Mouse (Mus musculus) CH12.LX (cell line): ENCODE measurements around the gene Reps1. TPM values are rescaled to one million over a fixed set of nuclear protein-coding genes. Genes with fewer than 3 reads are reported as not detected.

Experiments
- DNase-seq: peaks from one replicate; pipeline ENCODE4 v3.0.0-alpha.2; 2013; ENCODE audit errors: extremely low read depth
- H3K27ac ChIP-seq: 2 replicates; pipeline ENCODE4 v1.5.1; 2012; ENCODE audit warnings: low read depth, mild to moderate bottlenecking, control low read depth, moderate library complexity; ENCODE audit not compliant: insufficient read depth
- H3K27me3 ChIP-seq: replicated peaks from 2 replicates; pipeline ENCODE3; 2012; ENCODE audit warnings: inconsistent platforms
- H3K36me3 ChIP-seq, 2 experiments: replicated peaks in 1 of 2; 2 replicates each; pipeline versions ENCODE3 to v1.6.1; 2012; ENCODE audit warnings: inconsistent platforms in 1 of 2, low read length in 1 of 2, mild to moderate bottlenecking in 1 of 2, mixed read lengths in 1 of 2, moderate library complexity in 1 of 2; ENCODE audit not compliant: control insufficient read depth in 1 of 2, insufficient read depth in 1 of 2
- H3K4me1 ChIP-seq, 2 experiments: 2 replicates each; pipeline ENCODE4 v1.6.1; 2012; ENCODE audit warnings: inconsistent platforms in 1 of 2, moderate library complexity in 1 of 2; ENCODE audit not compliant: insufficient read depth in 2 of 2, control insufficient read depth in 1 of 2
- H3K4me2 ChIP-seq: 2 replicates; pipeline ENCODE4 v1.6.1; 2012; ENCODE audit warnings: low read depth, mild to moderate bottlenecking, control low read depth; ENCODE audit not compliant: poor library complexity, insufficient read depth, severe bottlenecking
- H3K4me3 ChIP-seq, 3 experiments: fragments of 150-350 bp in 1 of 3; sonication (generic) in 1 of 3; replicated peaks in 1 of 3; 2 replicates each; pipeline versions ENCODE3 to v1.5.1; 2011 to 2012; ENCODE audit warnings: low read depth in 2 of 3, low read length in 2 of 3, mild to moderate bottlenecking in 2 of 3, moderate library complexity in 2 of 3, control low read depth in 1 of 3, improper control_type of control experiment in 1 of 3, inconsistent platforms in 1 of 3, mixed read lengths in 1 of 3; ENCODE audit not compliant: poor library complexity in 1 of 3
- H3K79me2 ChIP-seq: replicated peaks from 2 replicates; pipeline ENCODE4 v1.6.1; 2012; ENCODE audit warnings: mild to moderate bottlenecking, moderate library complexity; ENCODE audit not compliant: control insufficient read depth, poor library complexity, insufficient read depth, severe bottlenecking; ENCODE audit errors: extremely low read depth
- H3K9ac ChIP-seq: 2 replicates; pipeline ENCODE4 v1.6.1; 2012; ENCODE audit warnings: low read depth, mild to moderate bottlenecking, control low read depth, moderate library complexity; ENCODE audit not compliant: insufficient read depth
- H3K9me3 ChIP-seq: replicated peaks from 2 replicates; pipeline ENCODE3; 2012; ENCODE audit warnings: low read length, inconsistent platforms, mixed read lengths
- BHLHE40 ChIP-seq: IDR thresholded peaks from 2 replicates; pipeline ENCODE4 v1.6.1; 2011; ENCODE audit warnings: mild to moderate bottlenecking, low read depth, low read length, improper control_type of control experiment
- CTCF ChIP-seq, 2 experiments: IDR thresholded peaks in 1 of 2; conservative IDR thresholded peaks in 1 of 2; 2 replicates each; pipeline ENCODE4 v1.5.1; 2011 to 2012; ENCODE audit warnings: low read depth in 2 of 2, low read length in 2 of 2, improper control_type of control experiment in 1 of 2, inconsistent platforms in 1 of 2, mild to moderate bottlenecking in 1 of 2, moderate library complexity in 1 of 2
- E2F4 ChIP-seq: IDR thresholded peaks from 2 replicates; pipeline ENCODE4 v1.6.1; 2011; ENCODE audit warnings: low read depth, low read length, improper control_type of control experiment; ENCODE audit not compliant: insufficient replicate concordance
- EP300 ChIP-seq: IDR thresholded peaks from 2 replicates; pipeline ENCODE4 v1.6.1; 2011; ENCODE audit warnings: low read length, improper control_type of control experiment
- HCFC1 ChIP-seq: IDR thresholded peaks from 2 replicates; pipeline ENCODE4 v1.6.1; 2012; ENCODE audit warnings: low read depth, mild to moderate bottlenecking, inconsistent platforms, low read length, improper control_type of control experiment
- IRF4 ChIP-seq: IDR thresholded peaks from 2 replicates; pipeline ENCODE4 v1.6.1; 2014; ENCODE audit warnings: low read depth, mild to moderate bottlenecking, inconsistent platforms, low read length, improper control_type of control experiment
- JUN ChIP-seq: IDR thresholded peaks from 2 replicates; pipeline ENCODE4 v1.6.1; 2011; ENCODE audit warnings: low read depth, mild to moderate bottlenecking, low read length, improper control_type of control experiment, moderate library complexity; ENCODE audit not compliant: insufficient read depth
- KAT2A ChIP-seq: IDR thresholded peaks from 2 replicates; pipeline ENCODE4 v1.6.1; 2012; ENCODE audit warnings: low read length, improper control_type of control experiment, inconsistent platforms; ENCODE audit not compliant: insufficient replicate concordance
- MAX ChIP-seq: IDR thresholded peaks from 2 replicates; pipeline ENCODE4 v1.6.1; 2011; ENCODE audit warnings: low read length, improper control_type of control experiment
- MAZ ChIP-seq: IDR thresholded peaks from 2 replicates; pipeline ENCODE4 v1.6.1; 2012; ENCODE audit warnings: low read depth, mild to moderate bottlenecking, inconsistent platforms, low read length, improper control_type of control experiment, moderate library complexity
- NELFE ChIP-seq: IDR thresholded peaks from 2 replicates; pipeline ENCODE4 v1.6.1; 2011; ENCODE audit warnings: low read depth, low read length, improper control_type of control experiment
- POLR2AphosphoS2 ChIP-seq: IDR thresholded peaks from 2 replicates; pipeline ENCODE4 v1.6.1; 2011; ENCODE audit warnings: low read depth, low read length, improper control_type of control experiment
- TCF12 ChIP-seq: IDR thresholded peaks from 2 replicates; pipeline ENCODE4 v1.6.1; 2014; ENCODE audit warnings: low read depth, mild to moderate bottlenecking, inconsistent platforms, low read length, improper control_type of control experiment
- UBTF ChIP-seq: IDR thresholded peaks from 2 replicates; pipeline ENCODE4 v1.6.1; 2012; ENCODE audit warnings: low read depth, mild to moderate bottlenecking, inconsistent platforms, low read length, improper control_type of control experiment, moderate library complexity
- ZNF384 ChIP-seq: IDR thresholded peaks from 2 replicates; pipeline ENCODE4 v1.6.1; 2012; ENCODE audit warnings: low read depth, low read length, improper control_type of control experiment, inconsistent platforms
- dilution Hi-C: fragments of 300-500 bp; cut with MboI; formaldehyde crosslinking; loops from 2 replicates; pipeline ENCODE4 v1.14.3; 2020; ENCODE audit warnings: low sequenced_read_pairs; ENCODE audit not compliant: extremely low pct_unique_long_range_greater_than_20kb, extremely low pct_ligation_motif_present
- in situ Hi-C: fragments of 300-500 bp; cut with MboI; formaldehyde crosslinking; loops from 3 replicates; pipeline ENCODE4 v1.14.3; 2019; ENCODE audit warnings: low sequenced_read_pairs, low pct_ligation_motif_present, low pct_unique_long_range_greater_than_20kb, mixed read lengths
- polyA plus RNA-seq: library from polyadenylated mRNA; unstranded; fragments of >175 nt; gene quantifications from 2 replicates; pipeline ENCODE4 v1.2.1, GENCODE M21; 2012; ENCODE audit warnings: low read depth; ENCODE audit not compliant: insufficient read length
- total RNA-seq, 2 experiments: library from RNA; depleted of rRNA; stranded (reverse); fragments of 300-350 nt in 1 of 2; fragments of >200 nt in 1 of 2; gene quantifications; 2 replicates each; pipeline ENCODE4 v1.2.3; 2012 to 2014

Reps1 gene
- total and polyA plus RNA-seq, 3 experiments, result 34.4 to 61.5 (median 37.9) TPM

DNA sequence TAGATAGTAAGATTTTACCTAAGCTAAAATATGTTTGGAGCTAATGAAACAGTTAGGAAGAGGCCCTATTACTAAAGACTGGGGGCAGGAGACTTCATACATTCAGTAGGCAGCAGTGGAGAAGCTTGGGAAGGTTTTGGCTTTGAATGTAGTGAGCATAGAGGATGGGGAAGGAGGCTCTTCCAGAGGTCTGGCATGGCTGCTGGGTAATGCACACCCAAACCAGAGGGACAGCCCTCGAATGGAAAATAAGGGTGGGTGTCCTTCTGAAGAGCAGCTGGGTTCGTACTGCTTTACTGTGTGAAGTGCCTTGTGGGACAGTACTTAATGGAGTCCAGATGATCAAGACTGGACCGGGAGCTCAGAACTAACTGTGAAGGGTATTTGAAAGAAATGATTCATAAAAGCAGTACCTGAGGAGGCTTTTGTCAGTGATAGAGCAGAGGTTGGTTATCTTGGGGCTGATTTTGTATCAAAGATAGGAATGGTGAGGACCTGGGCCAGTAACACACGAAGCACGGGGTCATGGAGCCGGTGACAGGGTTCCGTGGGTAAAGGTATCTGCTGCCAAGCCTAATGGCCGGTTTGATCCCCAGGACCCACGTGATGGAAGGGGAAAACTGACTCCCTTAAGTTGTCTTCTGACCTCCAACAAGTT, 3.1 kb downstream of the Reps1 start:
- in situ Hi-C loops (loop anchor here (10.0 kb wide), 1 partner anchor 136 kb away; no protein-coding TSS in a partner anchor), dilution Hi-C loops (no loop called here)
- TF ChIP-seq EP300 (no peak), MAZ (no peak), NELFE (no peak), E2F4 (no peak), TCF12 (no peak), ZNF384 (no peak), MAX (no peak), HCFC1 (no peak)
- TF ChIP-seq, all 38 proteins: peak for 0
- Histone ChIP-seq H3K79me2 (peaks cover 53% of the 10 kb centered on the region), H3K27ac (no peak overlapping the region), H3K36me3 (peaks cover 0 to 12% of the 10 kb centered on the region in 2 experiments), H3K4me2 (0 out of 2 replicates have a peak overlapping the region, but pooled peaks have one; percentile 22), H3K9me3 (no peaks in the 10 kb centered on the region), H3K9ac (no peak overlapping the region), H3K4me3 (no peak overlapping the region), H3K4me1 (peaks cover 7 to 41% of the 10 kb centered on the region in 2 experiments), H3K27me3 (no peaks in the 10 kb centered on the region)
- DNase-seq, result no peak

GRCm38 (mm10) chr10:18059807-18060206, 4.1 kb downstream of the Reps1 start:
- DNase-seq, result no peak
- TF ChIP-seq UBTF, result no peak
- no peak for TF ChIP-seq KAT2A
- no peak for TF ChIP-seq ZNF384
- no peak for TF ChIP-seq NELFE
- no peak for TF ChIP-seq BHLHE40
- TF ChIP-seq POLR2AphosphoS2, result no peak
- no peak for TF ChIP-seq JUN
- TF ChIP-seq IRF4, result no peak
- no peak for TF ChIP-seq CTCF (conservative IDR thresholded peaks at IDR 0.05 in 1 of 2, IDR thresholded peaks at IDR 0.05 in 1 of 2; ENCODE audit: low read depth in 2 of 2, low read length in 2 of 2)
- no peak for TF ChIP-seq MAX
- Histone ChIP-seq H3K9ac (no peak overlapping the region), H3K4me2 (no peak overlapping the region), H3K4me1 (peaks cover 7 to 41% of the 10 kb centered on the region in 2 experiments), H3K27ac (no peak overlapping the region), H3K27me3 (no peaks in the 10 kb centered on the region), H3K79me2 (peaks cover 57% of the 10 kb centered on the region), H3K9me3 (no peaks in the 10 kb centered on the region), H3K36me3 (peaks cover 0 to 14% of the 10 kb centered on the region in 2 experiments), H3K4me3 (no peak overlapping the region)
- in situ Hi-C loops, result loop anchor here (10.0 kb wide), 1 partner anchor 135 kb away; no protein-coding TSS in a partner anchor
- dilution Hi-C loops, result no loop called here
